Mouse (Mus musculus) lung, adult 2 months (tissue): ENCODE measurements around the gene A930017K11Rik.

Experiments
- CTCF ChIP-seq: fragments of 200-500 bp; IDR thresholded peaks from 2 replicates; pipeline ENCODE4 v1.5.1; 2011; ENCODE audit warnings: mild to moderate bottlenecking, low read length, control low read depth; ENCODE audit not compliant: insufficient read depth
- POLR2A ChIP-seq: fragments of 200-500 bp; IDR thresholded peaks from 2 replicates; pipeline ENCODE4 v1.6.1; 2011; ENCODE audit warnings: low read depth, mild to moderate bottlenecking, control low read depth, low read length, borderline replicate concordance; ENCODE audit errors: extremely low read depth

DNA sequence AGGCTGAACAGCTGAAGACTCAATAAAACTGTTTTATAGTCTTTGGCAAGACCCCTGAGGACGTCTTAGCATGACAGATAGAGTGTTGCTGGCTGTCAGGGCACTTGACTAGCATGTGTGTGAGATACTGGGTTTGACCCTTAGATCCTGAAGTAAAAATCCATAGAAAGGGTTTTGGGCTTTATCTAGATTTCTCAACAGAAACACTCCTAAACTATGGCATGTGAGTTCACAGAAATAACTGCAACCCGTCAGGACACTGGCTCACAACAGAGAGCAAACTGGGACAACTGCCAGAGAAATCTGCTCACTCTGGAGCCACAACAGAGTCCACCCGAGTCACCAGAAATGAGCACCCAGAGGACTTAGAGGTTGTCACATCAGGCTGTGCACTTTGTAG lies 15.3 kb upstream of the A930017K11Rik start:
- TF ChIP-seq CTCF, result no peak
- TF ChIP-seq POLR2A, result no peak
